Mouse (Mus musculus) limb, embryonic 10.5 days (tissue): ENCODE measurements around the gene Clec2h. TPM values are rescaled to one million over a fixed set of nuclear protein-coding genes. Genes with fewer than 3 reads are reported as not detected.
A peak's percentile ranks its signal among the peaks of the same experiment; 100 is the strongest.
"Not testable (repeated sequence)": the region's sequence is repeated elsewhere in the genome, so short reads cannot be mapped to it uniquely, and the experiment has no call there.

ENCODE experiments used
- DNase-seq: peaks from one replicate; pipeline ENCODE4 v3.0.0-alpha.2; 2017; ENCODE audit warnings: low spot score
- H3K27ac ChIP-seq: fragments of 300-500 bp; sonication (generic); 2 replicates; pipeline ENCODE4 v1.5.1; 2016; ENCODE audit warnings: mild to moderate bottlenecking
- H3K27me3 ChIP-seq: fragments of 300-500 bp; sonication (generic); 2 replicates; pipeline ENCODE4 v1.6.1; 2016; ENCODE audit warnings: low read depth, mild to moderate bottlenecking; ENCODE audit not compliant: poor library complexity, severe bottlenecking
- H3K36me3 ChIP-seq: fragments of 300-500 bp; sonication (generic); 2 replicates; pipeline ENCODE4 v1.6.1; 2016; ENCODE audit warnings: mild to moderate bottlenecking, moderate library complexity
- H3K4me1 ChIP-seq: fragments of 300-500 bp; sonication (generic); 2 replicates; pipeline ENCODE4 v1.6.1; 2016
- H3K4me3 ChIP-seq: fragments of 300-500 bp; sonication (generic); 2 replicates; pipeline ENCODE4 v1.5.1; 2016; ENCODE audit warnings: mild to moderate bottlenecking, moderate library complexity
- H3K9me3 ChIP-seq: fragments of 300-500 bp; sonication (generic); replicated peaks from 2 replicates; pipeline ENCODE4 v1.6.1; 2016; ENCODE audit warnings: mild to moderate bottlenecking
- WGBS: fragments of 180-500 bp; shearing (Covaris S2); methylation state at CpG from one replicate; pipeline ENCODE4 v1.1.7; 2016; 5-methylcytosine and 5-hydroxymethylcytosine counted together
- polyA plus RNA-seq: library from polyadenylated mRNA; unstranded; fragments of >200 nt; fragmentation: Nextera tagmentation; extraction: Ambion mirVana; gene quantifications from 2 replicates; pipeline ENCODE4 v1.2.1, GENCODE M21; 2016

Clec2h gene
- not detected in 2 replicates for polyA plus RNA-seq

- Histone ChIP-seq H3K4me3 (no peak within 1 kb of the TSS), H3K4me1 (no peaks in the 10 kb centered on the region), H3K9me3 (no peaks in the 10 kb centered on the region), H3K27me3 (no peaks in the 10 kb centered on the region), H3K36me3 (no peaks in the 10 kb centered on the region), H3K27ac (no peak within 1 kb of the TSS)
- 14% methylated on average over 1 of the region's 1 CpGs for WGBS
- no peak for DNase-seq
Observed at GRCm38 (mm10) chr6:128662206-128662605, at the start of gene Clec2h. Clec2h (plus strand) TSS chr6:128662385.

GRCm38 (mm10) chr6:128622733-128623132 is 39.5 kb upstream of the Clec2h start:
- Histone ChIP-seq H3K4me3 (no peak overlapping the region), H3K27ac (no peak overlapping the region), H3K4me1 (peaks cover 1% of the 10 kb centered on the region; the same call in 1 of the 2 replicates), H3K9me3 (no peaks in the 10 kb centered on the region), H3K27me3 (no peaks in the 10 kb centered on the region), H3K36me3 (no peaks in the 10 kb centered on the region)
- 93% methylated on average over 2 of the region's 2 CpGs for WGBS
- no peak for DNase-seq

- H3K4me3 ChIP-seq, DNase-seq, H3K27ac ChIP-seq, H3K4me1 ChIP-seq, H3K9me3 ChIP-seq, H3K36me3 ChIP-seq, H3K27me3 ChIP-seq: not testable (repeated sequence)
- WGBS, result 95% methylated on average over 5 of the region's 5 CpGs
Observed at GRCm38 (mm10) chr6:128623433-128623832, 38.8 kb upstream of the Clec2h start, which contains the start of gene Klrb1a. Klrb1a (minus strand) TSS chr6:128623533.

GRCm38 (mm10) chr6:128624425-128624824 is 37.8 kb upstream of the Clec2h start:
- 88% methylated on average over 4 of the region's 4 CpGs for WGBS
- no peak overlapping the region for H3K27ac ChIP-seq
- H3K9me3 ChIP-seq, result no peaks in the 10 kb centered on the region
- H3K4me1 ChIP-seq, result peaks cover 3% of the 10 kb centered on the region; the same call in 1 of the 2 replicates
- DNase-seq, result no peak
- no peaks in the 10 kb centered on the region for H3K27me3 ChIP-seq
- H3K4me3 ChIP-seq, result no peak overlapping the region
- no peaks in the 10 kb centered on the region for H3K36me3 ChIP-seq

- H3K9me3 ChIP-seq, H3K4me3 ChIP-seq, DNase-seq, H3K36me3 ChIP-seq, H3K27me3 ChIP-seq, H3K27ac ChIP-seq, H3K4me1 ChIP-seq: not testable (repeated sequence)
- WGBS, result 84% methylated on average over 6 of the region's 6 CpGs
Observed at GRCm38 (mm10) chr6:128625246-128625645, 36.9 kb upstream of the Clec2h start.

GRCm38 (mm10) chr6:128629771-128630739 is 32.1 kb upstream of the Clec2h start:
- not testable (repeated sequence) for H3K4me1 ChIP-seq, H3K4me3 ChIP-seq, H3K36me3 ChIP-seq, H3K27ac ChIP-seq, H3K27me3 ChIP-seq, H3K9me3 ChIP-seq
- DNase-seq, result peak; percentile 47
- WGBS, result 59% methylated on average over 13 of the region's 13 CpGs

- not testable (repeated sequence) for H3K4me3 ChIP-seq, H3K27me3 ChIP-seq, H3K4me1 ChIP-seq, H3K9me3 ChIP-seq, H3K36me3 ChIP-seq, DNase-seq, H3K27ac ChIP-seq
- WGBS, result 76% methylated on average over 15 of the region's 15 CpGs
Observed at GRCm38 (mm10) chr6:128630912-128631905, 31.0 kb upstream of the Clec2h start.

- no peak for DNase-seq
- no peak overlapping the region for H3K4me3 ChIP-seq
- H3K36me3 ChIP-seq, result no peaks in the 10 kb centered on the region
- no peak overlapping the region for H3K27ac ChIP-seq
- 96% methylated on average over 1 of the region's 1 CpGs for WGBS
- H3K27me3 ChIP-seq, result no peaks in the 10 kb centered on the region
- H3K9me3 ChIP-seq, result no peaks in the 10 kb centered on the region
- no peaks in the 10 kb centered on the region for H3K4me1 ChIP-seq
Observed at GRCm38 (mm10) chr6:128640673-128641072, 21.5 kb upstream of the Clec2h start.

- Histone ChIP-seq H3K27ac (no peak overlapping the region), H3K9me3 (no peaks in the 10 kb centered on the region), H3K4me3 (no peak overlapping the region), H3K27me3 (no peaks in the 10 kb centered on the region), H3K4me1 (no peaks in the 10 kb centered on the region), H3K36me3 (no peaks in the 10 kb centered on the region)
- DNase-seq, result no peak
- WGBS, result 84% methylated on average over 2 of the region's 2 CpGs
Observed at GRCm38 (mm10) chr6:128641116-128641716, 21.0 kb upstream of the Clec2h start.

- WGBS, result 77% methylated on average over 2 of the region's 2 CpGs
- Histone ChIP-seq H3K4me1 (no peaks in the 10 kb centered on the region), H3K27me3 (no peaks in the 10 kb centered on the region), H3K4me3 (no peak overlapping the region), H3K36me3 (no peaks in the 10 kb centered on the region), H3K27ac (no peak overlapping the region), H3K9me3 (no peaks in the 10 kb centered on the region)
- no peak for DNase-seq
Observed at GRCm38 (mm10) chr6:128643999-128644398, 18.2 kb upstream of the Clec2h start.

- H3K4me3 ChIP-seq, DNase-seq, H3K36me3 ChIP-seq, H3K9me3 ChIP-seq, H3K4me1 ChIP-seq, H3K27me3 ChIP-seq, H3K27ac ChIP-seq: not testable (repeated sequence)
- 97% methylated on average over 20 of the region's 20 CpGs for WGBS
Observed at GRCm38 (mm10) chr6:128644694-128645093, 17.5 kb upstream of the Clec2h start.

- H3K27ac ChIP-seq, H3K9me3 ChIP-seq, H3K27me3 ChIP-seq, H3K36me3 ChIP-seq, H3K4me1 ChIP-seq, H3K4me3 ChIP-seq, DNase-seq: not testable (repeated sequence)
- 85% methylated on average over 12 of the region's 12 CpGs for WGBS
Observed at GRCm38 (mm10) chr6:128645708-128646107, 16.5 kb upstream of the Clec2h start.
